Mouse (Mus musculus) cerebellum, adult 11-12 months (tissue): ENCODE measurements around the gene Tbc1d14.

Experiments used
- DNase-seq: peaks from one replicate; pipeline ENCODE4 v3.0.0; 2022

Gene Tbc1d14

DNA sequence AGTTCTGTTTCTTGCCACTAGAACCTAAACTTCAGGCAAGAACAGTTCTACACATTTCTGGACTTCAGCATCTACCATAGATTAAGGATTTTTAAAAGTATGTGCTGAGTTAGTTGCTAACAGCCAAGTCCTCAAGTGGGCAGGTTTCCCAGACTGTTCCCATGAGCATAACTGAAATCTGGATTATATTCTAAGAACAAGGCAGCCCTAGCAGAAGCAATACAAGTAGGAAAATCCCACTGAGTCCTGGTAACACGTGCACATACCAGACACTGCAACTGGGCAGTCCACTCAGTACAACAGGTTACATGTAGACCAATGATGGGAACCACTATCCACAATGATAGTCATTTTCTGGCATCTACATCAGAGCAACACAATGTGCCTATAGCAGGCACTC, 17.3 kb downstream of the Tbc1d14 start:
- no peak for DNase-seq

DNA sequence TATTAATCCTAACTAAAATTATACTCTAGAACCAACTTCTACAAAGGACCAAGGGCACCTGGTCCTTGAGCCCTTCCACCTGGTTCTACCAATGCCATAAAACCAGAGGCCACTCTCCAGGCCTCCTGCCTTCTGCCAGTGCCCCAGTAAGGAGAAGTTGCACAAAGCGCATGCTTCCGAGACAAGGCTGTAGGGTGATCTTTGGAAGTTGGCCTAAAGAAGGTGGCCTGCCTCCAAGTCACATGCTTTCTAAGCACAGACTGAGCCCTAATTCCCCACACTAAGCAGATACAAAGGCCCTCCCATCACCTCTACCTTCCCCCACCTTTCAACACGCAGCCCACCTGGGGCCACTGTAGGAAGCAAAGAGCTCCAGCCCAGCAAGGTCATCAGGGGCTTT, 17.8 kb downstream of the Tbc1d14 start:
- no peak for DNase-seq

DNA sequence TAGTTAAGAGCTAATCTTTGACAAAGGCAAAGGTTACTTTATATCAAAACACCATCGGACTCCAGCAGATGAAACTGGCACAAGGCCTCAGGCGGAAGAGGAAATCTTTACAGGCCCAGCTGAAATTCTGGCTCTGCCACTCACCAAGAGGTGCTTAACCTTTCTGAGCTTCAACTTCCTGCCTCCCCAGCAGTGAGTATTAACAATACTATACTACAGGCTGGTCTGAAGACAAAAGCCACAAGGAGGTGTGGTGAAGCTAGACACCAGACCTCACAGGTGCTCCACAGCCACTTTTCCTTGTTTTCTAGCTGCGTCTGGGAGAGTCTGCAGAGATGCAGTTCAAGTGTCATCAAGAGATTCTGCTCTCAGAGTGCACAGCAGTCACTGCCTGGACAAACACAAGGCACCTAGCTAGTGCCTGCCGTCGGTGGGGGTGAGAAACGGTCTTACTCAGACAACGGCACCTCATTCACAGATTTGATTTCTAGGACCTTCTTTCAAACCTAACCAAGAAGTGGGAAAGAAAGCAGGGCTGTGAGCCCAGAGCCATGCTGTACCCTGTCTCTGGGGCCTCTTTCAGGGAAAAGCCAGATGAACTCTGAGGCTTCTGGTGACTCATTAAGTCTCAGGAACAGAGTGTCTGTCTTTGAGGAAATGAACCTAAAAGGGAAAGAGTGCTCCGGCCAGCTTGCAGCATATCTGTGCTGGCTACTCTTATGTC, 18.8 kb downstream of the Tbc1d14 start:
- no peak for DNase-seq

DNA sequence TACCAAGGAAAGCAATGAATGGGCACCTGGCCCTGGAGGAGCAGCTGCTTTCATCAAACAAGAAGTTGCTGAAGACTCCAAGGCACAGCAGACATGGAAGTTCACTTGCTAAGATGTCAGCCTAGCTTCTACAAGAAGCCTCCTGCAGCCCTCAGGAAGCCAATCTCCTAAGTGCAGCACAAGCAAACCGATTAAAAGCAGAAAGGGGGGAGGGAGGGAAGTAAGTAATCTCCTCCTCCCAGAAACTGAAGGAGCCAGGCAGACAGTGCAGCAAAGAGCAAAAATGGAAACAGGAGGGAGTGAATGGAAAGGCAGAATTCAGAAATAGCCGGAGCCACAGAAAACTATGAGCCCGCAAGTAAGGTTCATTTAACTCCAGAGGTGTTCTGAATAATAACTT, 19.7 kb downstream of the Tbc1d14 start:
- DNase-seq: no peak

DNA sequence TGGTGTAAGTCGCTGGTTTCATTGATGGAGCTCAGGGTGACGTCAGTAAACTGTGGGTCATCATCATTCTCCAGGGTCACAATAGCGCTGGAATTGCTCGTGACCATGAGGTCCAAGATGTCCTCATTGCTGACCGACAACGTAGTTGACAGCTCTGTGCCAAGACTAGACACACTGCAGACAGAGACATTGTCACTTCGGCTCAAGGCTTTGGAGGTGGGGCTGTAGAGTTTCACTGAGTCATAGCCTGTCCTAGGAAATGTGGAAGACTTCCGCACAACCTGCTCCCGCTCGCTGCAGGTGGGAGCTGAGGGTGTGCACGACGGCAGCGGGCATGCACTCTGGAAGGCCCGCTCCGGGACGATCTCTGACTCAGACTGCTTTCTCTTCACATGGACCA, 21.7 kb downstream of the Tbc1d14 start:
- no peak for DNase-seq

DNA sequence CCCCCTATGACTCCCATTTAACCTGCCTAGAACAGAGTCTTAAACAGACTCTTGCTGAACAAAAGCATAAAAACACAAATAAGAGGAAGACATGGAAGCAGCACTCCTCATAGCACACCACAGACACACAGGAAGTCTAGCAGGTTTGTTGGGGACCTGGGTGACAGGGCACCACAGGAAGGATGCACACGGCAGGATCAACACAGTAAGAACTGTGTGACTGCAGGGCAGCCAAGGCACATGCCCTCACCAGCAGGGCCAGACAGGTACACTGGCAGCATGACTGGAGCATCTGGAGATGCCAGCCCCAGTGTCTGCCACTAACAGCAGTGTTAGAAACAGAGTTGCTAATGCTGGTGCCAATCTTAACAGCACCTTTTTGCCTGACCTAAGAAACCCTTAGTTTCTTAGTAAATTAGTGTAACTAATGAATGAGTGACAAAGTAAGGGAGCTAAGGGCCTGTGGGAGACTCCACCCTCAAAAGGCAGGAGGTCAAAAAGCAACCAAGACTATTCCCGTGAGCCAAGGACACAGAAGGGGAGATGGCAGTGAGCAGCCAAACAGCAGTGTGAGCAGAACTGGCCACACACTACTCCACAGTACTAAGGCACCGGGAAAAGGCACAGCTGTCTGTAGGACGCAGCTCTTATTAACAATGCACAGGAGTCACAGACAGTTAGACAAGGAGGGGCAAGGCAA, 22.4 kb downstream of the Tbc1d14 start:
- DNase-seq: no peak

DNA sequence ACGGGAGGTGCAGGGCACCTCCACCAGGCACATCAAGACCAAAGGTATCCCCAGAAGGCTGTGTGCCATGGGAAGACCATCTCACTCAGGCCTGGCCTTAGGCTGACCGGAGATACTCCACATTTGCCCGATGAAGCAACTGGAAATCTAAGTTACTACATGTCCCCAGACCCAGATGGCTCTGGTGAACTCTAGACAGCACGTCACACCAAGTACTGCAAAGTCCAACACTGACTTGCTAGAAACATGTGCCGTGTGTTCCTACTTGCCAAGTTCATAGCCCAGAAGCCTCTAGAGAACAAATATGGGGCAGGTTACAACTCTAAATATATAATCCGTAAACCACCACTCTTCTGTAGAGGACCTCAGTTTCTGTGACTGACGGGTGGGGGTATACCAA, 23.0 kb downstream of the Tbc1d14 start:
- no peak for DNase-seq

DNA sequence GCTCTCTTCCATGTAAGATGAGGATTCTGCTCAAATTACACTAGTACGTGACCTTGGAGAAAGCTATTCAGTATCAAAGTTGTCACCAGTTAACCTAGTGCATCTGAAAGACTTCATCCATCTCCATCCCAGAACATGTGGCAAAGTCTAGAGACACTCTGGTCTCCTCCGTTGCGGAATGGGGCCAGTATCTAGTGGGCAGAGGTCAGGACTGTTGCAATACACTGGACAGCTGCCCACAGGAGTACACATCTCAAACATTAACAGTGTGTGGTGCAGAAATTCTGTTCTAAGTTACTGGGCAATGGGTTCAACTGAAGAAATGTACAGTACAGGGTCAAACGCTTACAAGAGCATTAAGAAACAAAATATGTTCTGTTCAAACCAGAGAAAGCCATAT, 25.0 kb downstream of the Tbc1d14 start:
- DNase-seq: no peak

DNA sequence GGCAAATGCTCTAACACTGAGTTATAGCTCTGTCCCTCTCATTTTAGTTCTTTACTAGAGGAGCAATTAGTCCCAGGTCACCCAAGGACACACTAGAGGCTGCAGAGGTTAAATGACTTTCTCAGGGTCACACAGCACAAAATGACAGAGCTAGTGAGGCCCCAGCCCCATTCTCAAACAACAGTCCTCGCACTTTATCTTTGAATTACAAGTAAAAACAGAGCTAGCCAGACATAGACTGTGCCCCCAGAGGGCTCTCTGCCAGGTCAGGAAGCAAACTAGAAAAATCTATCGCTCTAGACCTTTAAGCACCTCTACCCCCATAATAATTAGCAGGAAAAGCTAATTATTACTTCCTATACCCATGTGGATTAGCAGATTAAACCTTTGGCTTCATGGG, 25.4 kb downstream of the Tbc1d14 start:
- DNase-seq: no peak

DNA sequence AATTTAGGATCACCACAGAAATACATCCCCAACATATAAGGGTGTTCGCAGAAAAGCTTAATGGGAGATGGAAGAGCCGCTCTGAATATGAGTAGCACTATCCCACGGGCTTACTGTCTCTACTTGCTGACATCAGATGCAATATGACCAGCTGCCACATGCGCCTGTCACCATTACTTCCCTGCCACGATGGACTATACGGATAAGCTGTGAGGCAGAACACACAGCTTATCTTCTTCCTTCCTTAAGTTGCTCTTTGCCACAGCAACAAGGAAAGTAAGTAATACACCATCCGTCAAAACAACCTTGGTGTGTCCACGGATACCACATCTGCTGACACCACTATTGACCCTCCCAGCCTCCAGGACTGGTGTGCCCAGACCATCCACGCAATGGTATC, 28.5 kb downstream of the Tbc1d14 start:
- DNase-seq: no peak

DNA sequence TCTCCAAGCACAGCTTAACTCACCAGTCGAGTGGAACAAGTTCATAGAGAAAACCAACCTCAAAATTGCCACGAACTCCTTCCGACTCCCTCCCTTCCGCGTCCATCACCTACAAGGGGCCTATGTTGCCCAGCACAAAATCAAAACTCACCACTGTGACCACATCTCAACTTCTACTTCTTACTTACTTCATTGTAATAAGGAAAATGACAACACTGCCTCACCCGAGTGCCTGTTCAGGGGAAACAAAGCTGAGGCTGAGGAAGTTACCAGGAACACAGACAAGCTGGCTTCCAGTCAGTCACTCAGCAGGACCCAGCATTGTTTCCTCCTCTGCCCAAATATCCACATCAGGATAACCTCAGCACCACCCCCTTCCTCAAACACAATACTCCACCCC, 29.3 kb downstream of the Tbc1d14 start:
- DNase-seq: no peak

DNA sequence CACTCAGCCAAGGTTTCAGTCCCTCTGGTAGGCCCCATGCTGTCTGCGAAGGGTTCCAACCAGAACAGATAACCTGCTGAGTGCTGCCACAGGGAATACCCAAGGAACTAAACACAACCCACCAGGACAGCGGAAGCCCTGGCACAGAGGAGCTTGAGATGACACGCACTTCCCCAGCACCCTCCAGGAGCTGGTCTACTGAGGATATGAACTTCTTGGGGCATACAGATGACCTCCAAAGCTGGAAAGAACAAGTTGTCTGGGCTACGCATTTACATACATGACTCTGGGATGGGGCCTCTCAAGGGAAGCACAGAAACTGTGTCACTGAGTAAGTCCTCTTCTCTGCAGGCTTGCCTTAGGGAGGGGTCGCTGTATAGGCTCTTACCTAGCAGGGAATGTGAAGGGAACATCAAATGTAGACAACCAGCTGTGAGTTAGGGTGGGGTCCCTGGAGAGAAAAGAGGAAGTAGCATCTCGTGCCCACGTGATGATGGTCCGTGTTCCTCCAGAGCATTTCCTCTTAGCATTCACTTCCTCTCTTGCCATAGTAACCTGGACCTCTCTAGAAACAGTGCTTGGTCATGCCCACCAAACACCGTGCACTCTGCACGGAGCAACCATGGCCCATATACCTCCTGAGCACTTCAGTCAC, 30.2 kb downstream of the Tbc1d14 start:
- DNase-seq: no peak

DNA sequence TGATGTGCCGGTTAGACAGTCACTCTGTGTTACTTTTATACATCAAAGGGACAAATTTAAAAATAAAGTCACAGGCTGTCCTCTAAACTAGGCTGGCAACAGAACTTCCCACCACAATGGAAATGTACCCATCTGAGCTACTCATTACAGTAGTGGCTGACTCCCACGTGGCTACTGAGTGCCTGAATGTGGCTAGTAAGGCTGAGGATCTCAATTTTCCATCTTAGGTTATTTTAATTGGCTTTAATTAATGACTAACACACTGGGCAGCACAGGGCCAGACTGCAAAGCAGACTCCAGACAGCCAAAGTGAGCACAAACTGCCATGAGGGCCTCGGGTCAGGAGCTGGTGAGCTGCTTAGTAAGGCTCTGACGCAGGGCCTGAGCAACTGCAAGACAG, 31.6 kb downstream of the Tbc1d14 start:
- DNase-seq: no peak

DNA sequence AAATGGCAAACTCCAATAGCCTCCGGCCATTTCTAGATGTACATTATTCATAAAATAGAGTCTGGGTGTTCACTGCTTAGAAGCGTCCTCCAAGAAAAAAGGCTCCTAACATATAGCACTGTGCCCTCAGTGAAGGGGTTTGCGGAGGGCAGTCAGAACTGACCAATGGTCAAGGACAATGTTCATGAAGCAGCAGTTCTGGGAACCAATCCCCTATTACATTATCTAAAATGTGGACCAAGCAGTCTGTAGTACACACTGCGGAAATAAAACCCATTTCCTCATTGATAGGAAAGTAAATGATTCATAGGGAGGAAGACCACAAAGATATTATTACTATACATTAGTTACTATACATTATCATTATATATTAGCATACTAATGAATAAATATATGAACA, 32.6 kb downstream of the Tbc1d14 start:
- no peak for DNase-seq

DNA sequence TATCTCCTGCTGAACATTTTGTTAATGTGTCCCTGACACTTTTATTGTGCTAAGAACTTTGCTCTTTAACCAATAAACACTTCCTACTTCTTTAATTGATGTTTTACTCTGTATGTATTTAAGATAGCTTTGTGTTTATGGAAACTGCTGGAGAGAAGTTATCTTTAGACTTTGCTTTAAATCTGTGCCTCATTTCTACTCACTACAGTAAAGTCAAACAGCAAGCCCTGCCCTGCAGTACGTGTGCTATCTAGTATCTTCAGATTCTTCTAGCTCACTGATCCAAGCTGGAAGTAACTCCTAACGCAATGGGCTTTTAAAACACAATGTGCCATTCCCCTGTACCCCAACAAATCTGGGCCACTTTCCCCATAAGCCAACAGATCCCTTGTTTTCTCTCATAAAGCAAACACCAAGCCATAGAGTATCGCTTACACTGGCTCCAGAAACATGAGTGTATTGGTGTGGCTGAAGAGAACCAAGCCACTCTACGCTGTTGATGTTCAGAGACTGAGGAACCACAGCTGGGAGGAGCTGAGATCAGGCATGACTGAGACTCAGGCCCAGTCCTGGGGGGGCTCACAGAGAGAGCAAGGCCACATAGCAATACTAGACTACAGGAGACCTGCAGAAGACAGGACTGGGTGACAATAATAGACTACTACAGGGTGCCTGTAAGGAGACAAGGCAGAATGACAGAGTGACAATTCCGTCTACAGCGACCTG, 33.4 kb downstream of the Tbc1d14 start:
- DNase-seq: no peak

DNA sequence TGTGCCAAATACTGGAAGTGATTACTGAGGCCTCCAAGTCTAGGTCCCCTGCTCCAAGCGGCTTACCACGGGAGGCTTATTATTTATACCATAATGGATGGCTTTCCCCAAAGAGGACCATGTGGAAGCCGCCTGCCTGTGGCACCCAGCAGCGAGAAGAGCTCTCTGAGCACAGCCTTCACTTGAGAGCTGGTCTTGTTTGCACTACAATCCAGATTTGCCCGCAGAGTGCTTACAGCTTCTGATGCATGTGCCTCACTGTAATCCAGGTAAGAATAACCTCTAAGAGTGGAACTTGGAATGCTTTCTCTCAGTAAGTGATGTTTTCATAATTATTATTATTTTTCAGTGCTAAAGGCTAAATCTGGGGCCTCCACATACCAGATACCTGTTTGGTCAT, 34.0 kb downstream of the Tbc1d14 start:
- no peak for DNase-seq

DNA sequence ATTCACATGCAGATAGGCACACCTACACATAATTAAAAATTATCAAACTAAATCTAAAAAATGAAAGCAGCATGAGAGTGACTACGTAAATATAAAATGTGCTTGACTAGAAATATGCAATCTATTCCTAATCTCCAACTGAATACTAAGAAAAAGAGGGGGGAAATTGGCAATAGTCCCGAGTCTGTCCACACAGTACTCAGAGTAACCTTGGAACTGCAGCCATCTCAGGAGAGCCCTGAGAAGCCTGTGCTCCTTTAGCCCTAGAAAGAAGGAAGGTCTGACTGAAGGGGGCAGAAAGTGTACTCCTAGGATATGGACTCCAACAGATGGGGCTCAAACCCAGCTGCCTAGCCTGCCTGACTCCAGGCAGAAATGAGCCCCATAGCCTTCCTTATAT, 34.5 kb downstream of the Tbc1d14 start:
- DNase-seq: no peak

DNA sequence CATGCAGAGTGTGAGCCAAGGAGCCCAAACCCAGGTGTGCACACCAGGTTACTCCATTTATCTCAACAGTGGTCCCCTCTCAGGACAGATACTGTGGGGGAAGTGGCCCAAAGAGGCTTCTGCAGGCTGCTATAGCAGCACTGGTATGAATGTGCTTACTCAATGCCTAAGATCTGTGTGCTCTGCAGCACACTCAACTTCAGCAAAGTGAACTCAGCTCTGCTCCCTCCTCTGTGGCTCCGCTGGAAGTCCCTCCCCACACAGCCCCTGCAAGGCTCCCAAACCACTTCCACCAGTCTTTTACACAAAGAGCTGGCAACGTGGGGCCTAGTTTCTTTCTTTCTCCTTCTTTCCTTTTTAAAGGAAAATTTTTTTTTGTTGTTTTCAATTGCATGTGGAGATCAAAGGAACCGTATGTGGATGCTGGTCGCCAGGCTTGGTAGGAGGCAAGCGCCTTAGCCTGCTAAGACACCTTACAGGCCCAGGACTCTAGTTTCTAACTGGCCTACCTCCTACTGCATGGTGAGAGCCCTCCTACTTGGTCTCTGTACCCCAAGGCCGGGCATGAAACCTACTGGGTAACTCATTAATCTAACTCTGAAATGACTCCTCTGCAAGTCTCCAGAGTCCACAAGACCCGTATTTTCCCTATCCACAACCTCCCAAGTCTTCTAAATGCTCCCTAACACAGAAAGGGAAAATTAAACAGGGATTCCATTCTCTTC, 35.3 kb downstream of the Tbc1d14 start:
- DNase-seq: no peak

DNA sequence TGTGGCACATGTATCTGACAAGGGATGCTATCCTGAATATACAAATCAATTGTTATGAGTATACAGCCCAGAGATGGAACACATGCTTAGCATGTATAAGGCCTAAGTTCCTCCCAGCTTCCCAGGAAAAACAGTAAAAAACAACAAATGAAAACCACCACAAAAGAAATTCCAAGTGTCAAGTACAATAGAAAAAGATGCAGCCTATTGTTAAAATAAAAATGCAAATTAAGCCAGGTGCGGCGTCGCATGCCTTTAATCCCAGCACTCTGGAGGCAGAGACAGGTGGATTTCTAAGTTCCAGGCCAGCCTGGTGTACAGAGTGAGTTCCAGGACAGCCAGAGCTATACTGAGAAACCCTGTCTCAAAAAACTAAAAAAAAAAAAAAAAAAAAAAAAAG, 36.2 kb downstream of the Tbc1d14 start:
- no peak for DNase-seq

DNA sequence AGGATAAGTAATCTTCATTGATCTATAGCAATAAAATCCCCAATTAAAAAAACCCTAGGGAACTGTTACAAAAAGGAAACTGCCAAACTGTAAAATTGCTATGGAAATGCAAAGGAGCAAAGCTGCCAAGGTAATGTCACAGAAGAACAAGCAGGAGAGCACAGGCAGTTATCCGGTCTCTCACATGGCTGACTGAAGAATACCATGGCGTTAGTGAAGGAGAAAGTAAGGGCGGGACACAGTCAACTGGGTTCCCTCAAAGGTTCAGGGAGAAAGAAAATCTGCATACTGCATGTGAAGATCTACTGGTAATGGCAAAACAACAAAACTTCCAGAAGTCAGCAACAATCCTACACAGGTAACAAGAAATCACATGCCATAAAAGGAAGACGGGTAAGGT, 36.8 kb downstream of the Tbc1d14 start:
- DNase-seq: no peak

DNA sequence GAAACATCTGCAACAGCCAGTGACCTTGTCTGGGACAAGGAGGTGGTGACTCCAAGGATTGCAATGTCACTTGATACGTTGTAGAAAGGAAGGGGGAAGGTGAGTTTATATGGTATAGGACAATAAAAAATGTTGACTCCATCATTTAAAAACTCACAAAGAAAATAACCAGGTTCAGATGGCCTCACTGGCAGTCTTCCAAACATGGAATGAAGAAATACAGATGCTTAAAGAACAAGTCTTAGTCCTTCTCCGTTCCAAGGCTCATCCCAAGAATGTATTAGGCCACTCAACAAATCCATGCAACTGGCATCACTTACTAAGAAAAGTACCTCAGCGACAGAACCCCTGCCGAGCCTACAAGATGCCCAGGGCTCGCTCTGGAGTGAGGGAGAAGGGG, 38.6 kb downstream of the Tbc1d14 start:
- DNase-seq: no peak

DNA sequence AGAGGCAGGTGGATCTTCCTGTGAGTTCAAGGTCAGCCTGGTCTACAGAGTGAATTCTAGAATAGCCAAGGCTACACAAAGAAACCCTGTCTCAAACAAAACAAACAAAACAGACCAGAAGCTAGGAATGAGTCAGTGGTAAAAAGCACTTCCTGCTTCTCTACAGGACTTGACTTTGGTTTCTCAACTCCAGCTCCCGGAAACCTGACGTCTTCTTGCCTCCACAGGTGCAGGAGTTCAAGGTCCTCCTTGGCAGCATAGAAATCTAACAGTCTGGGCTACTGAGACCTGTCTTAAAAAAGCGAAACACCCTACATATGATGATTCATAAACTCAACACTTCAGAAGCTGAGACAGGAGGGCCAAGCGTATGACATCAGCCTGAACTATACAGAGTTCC, 39.2 kb downstream of the Tbc1d14 start:
- no peak for DNase-seq

DNA sequence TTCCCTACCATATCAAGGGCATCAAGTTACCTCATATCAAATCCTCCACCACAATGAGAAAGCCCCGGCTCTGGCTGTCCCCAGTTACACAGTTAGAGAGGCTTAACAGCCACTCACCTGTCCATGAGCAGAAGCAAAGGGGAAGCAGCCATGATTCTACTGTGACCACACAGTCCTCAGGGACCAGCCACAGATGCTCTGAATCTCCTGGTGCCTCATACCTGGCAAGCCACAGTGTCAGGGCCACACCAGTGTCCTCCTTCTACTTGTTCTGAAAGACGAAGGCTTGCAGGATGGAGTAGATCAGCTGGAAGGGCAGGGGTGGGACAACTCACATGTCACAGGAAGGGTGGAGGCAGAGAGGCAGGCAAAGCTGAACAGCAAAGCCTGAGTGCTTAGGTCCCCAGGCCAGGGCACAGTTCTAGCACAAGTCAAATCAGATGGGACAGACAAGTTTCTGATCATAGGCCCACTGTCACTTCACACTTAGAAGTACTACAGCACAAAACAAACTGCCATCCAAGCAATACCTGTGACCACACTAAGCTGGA, 39.9 kb downstream of the Tbc1d14 start:
- no peak for DNase-seq
